Mouse (Mus musculus) olfactory bulb, adult 2 months (tissue): ENCODE data around the gene Gm12216. TPM values are rescaled to one million over a fixed set of nuclear protein-coding genes. Genes with fewer than 3 reads are reported as not detected.

ENCODE experiments used
- H3K27ac ChIP-seq: fragments of 200-500 bp; 2 replicates; pipeline ENCODE4 v1.5.1; 2012; ENCODE audit warnings: low read depth, low read length; ENCODE audit not compliant: insufficient read depth
- H3K4me1 ChIP-seq: fragments of 200-500 bp; 2 replicates; pipeline ENCODE4 v1.6.1; 2012; ENCODE audit warnings: low read length; ENCODE audit not compliant: control insufficient read depth, insufficient read depth
- H3K4me3 ChIP-seq: fragments of 200-500 bp; 2 replicates; pipeline ENCODE4 v1.5.1; 2012; ENCODE audit warnings: mild to moderate bottlenecking, low read depth, low read length, moderate library complexity; ENCODE audit not compliant: insufficient read depth
- CTCF ChIP-seq: fragments of 200-500 bp; IDR thresholded peaks from 2 replicates; pipeline ENCODE4 v1.5.1; 2012; ENCODE audit warnings: low read depth, mild to moderate bottlenecking, low read length, moderate library complexity; ENCODE audit not compliant: insufficient read depth
- POLR2A ChIP-seq: fragments of 200-500 bp; IDR thresholded peaks from 2 replicates; pipeline ENCODE4 v1.6.1; 2012; ENCODE audit warnings: mild to moderate bottlenecking, low read depth, low read length, moderate library complexity; ENCODE audit not compliant: insufficient read depth
- WGBS: fragments of 180-500 bp; shearing (Covaris S2); methylation state at CpG from one replicate; pipeline ENCODE4 v1.1.7; 2018; 5-methylcytosine and 5-hydroxymethylcytosine counted together
- polyA plus RNA-seq: library from polyadenylated mRNA; stranded (reverse); fragments of >200 nt; gene quantifications from 2 replicates; pipeline ENCODE4 v1.2.4, GENCODE M21; 2012; ENCODE audit warnings: low replicate concordance; ENCODE audit not compliant: missing spikeins, insufficient read depth, insufficient read length

The Gm12216 gene
- polyA plus RNA-seq, 1 experiment, result not detected

DNA sequence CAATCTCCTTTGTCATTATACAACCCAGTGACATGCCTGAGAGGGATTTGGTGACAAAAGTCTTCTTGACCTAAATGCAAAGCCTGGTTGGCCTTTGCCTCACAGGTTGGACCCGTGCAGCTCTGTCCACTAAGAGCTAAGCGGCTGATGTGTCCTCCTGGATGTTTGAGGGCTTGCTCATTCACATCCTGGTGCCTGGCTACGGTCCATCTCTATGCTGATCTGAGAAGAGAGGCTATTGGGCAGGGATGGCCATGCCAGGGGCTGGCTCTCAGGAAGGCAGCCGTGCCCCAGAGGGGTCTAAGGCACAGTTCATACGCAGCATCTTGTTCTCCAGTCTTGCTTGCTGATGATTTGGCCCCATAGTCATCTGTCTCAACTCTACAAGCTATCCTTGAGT, 21.3 kb downstream of the Gm12216 start:
- no peak overlapping the region for H3K4me3 ChIP-seq
- 87% methylated on average over 5 of the region's 5 CpGs for WGBS
- no peak overlapping the region for H3K27ac ChIP-seq
- no peak for TF ChIP-seq CTCF
- no peak for TF ChIP-seq POLR2A
- peaks cover 8% of the 10 kb centered on the region for H3K4me1 ChIP-seq

DNA sequence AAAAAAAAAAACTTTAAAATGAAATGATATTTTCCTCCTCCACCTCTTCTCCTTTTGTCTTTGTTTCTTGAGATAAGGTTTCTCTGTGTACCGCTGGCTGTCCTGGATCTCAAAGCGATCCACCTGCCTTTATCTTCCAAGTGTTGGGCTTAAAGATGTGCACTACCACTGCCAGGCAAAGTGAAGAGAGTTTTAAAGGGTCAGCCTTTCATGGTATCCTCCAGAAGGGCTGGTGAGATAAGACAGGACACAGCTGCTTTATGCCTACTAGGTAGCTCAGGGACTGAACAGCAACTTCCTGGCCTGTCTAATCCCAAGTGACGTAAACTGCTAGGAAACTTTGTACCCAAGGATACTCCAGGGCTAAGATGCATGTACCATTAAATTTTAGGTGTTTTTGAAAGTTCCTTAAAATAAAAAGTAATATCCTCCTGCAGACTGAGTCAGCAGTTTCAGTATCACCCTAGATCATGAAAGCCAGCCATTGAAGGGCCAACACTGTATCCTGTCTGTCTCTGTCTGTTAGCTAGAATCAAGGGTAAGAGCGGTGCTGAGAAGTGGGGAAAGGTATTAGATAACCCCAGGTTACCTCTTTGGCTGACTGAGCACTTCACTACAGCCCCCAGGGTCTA, 23.6 kb downstream of the Gm12216 start:
- H3K27ac ChIP-seq, result no peak overlapping the region
- TF ChIP-seq POLR2A, result no peak
- TF ChIP-seq CTCF, result no peak
- H3K4me3 ChIP-seq, result no peak overlapping the region
- H3K4me1 ChIP-seq, result no peaks in the 10 kb centered on the region
- 97% methylated on average over 4 of the region's 4 CpGs for WGBS

DNA sequence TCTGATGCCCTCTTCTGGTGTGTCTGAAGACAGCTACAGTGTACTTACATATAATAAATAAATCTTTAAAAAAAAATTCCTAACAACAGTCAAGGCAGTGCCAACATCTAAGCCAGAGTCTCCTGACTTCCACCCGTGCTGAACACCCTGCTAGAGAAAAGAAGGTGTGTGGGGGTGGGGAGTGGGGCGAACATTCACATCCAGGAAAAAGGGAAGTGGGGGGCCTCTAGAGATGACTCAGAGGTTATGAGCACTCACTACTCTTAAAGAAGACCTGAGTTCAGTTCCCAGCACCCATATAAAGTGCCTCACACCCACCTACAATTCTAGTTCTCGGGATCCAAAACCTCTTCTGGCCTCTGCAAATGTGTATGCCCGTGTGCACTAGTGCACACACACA, 33.6 kb downstream of the Gm12216 start:
- WGBS, result 90% methylated on average over 4 of the region's 4 CpGs
- H3K27ac ChIP-seq, result no peak overlapping the region
- no peaks in the 10 kb centered on the region for H3K4me1 ChIP-seq
- H3K4me3 ChIP-seq, result no peak overlapping the region
- no peak for TF ChIP-seq POLR2A
- no peak for TF ChIP-seq CTCF

DNA sequence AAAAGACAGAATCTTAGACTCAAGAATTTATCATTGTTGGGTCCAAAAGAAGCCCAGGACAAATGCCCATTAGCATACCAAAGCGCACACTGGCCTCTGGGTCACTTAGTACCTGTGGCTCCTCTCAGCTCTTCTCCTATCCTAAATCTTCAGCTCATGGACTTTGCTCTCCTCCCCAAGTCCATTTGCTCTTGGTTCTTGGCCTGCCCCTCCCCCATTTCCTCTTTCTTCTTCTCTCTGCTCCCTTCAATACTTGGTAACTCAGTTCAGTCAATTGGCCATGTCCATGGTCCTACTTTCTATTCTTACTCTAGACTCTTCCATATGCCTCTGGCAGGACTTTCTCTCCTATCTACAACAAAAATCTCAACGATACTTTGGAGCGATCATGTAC, 37.1 kb downstream of the Gm12216 start:
- Histone ChIP-seq H3K4me1 (no peaks in the 10 kb centered on the region), H3K4me3 (no peak overlapping the region), H3K27ac (no peak overlapping the region)
- 97% methylated on average over 3 of the region's 3 CpGs for WGBS
- no peak for TF ChIP-seq CTCF
- TF ChIP-seq POLR2A, result no peak

DNA sequence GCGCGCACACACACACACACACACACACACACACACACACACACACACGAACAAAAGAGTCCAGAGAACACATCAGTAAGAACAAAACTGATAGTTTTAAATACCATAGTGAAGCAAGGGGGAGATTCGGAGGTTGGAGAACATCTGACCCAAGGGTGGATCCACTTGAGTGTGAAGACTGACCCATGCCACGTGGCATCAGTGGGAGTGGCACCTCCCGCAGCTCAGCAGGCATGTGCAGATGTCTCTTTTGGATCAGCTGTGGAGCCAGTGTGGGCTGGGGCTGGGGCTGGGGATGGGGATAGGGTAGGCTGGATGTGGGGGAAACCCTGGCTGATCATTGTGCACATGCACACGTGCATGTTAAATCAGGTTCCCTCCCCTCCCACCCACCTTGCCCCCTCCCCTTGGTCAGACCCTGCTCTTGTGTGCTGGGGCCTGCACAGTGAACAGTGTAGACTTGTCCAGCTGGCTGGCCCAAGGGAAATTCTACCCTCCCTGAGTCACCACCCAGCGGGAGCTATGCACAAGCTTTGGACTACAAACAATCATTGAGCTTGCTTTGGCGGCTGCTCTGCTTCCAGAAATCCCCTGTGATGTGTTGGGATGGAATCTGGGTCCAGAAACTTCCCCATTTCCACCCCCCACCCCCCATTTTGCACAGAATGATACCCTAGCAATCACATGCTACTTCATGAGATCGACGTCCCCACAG, 37.7 kb downstream of the Gm12216 start:
- Histone ChIP-seq H3K4me3 (no peak overlapping the region), H3K27ac (no peak overlapping the region), H3K4me1 (no peaks in the 10 kb centered on the region)
- TF ChIP-seq CTCF (no peak), POLR2A (no peak)
- 74% methylated on average over 11 of the region's 11 CpGs for WGBS

DNA sequence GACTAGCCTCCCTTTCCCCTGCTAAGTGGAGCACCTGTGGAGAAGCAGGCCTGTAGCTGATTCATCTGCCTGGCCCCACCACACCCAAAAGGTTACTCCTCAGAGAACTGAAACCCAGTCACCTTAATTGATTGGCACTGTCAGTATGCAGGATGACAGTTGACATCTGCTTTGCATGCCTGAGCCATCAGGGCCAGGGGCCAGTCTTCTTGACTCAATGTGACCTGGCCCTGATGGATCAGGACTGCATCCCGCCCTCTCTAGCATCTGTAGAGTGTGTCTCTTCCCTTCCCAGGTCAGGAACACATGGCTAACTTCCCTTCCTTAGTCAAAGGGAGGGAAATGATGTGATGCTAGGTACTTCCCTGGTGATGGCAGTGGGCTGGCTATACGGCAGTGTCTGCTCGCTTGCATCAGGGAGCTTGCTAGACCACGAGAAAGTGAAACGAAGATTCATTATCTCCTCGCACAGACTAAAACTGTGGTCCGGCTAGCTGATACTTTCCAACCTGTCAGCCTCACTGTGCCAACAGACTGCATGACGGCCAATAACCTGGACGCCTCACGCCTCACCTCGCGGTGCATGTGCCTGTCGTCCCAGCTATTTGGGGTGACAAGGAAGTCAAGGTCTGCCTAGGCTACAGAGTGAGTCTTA, 38.4 kb downstream of the Gm12216 start:
- Histone ChIP-seq H3K4me1 (no peaks in the 10 kb centered on the region), H3K4me3 (no peak overlapping the region), H3K27ac (no peak overlapping the region)
- 96% methylated on average over 13 of the region's 13 CpGs for WGBS
- no peak for TF ChIP-seq POLR2A
- TF ChIP-seq CTCF, result no peak

DNA sequence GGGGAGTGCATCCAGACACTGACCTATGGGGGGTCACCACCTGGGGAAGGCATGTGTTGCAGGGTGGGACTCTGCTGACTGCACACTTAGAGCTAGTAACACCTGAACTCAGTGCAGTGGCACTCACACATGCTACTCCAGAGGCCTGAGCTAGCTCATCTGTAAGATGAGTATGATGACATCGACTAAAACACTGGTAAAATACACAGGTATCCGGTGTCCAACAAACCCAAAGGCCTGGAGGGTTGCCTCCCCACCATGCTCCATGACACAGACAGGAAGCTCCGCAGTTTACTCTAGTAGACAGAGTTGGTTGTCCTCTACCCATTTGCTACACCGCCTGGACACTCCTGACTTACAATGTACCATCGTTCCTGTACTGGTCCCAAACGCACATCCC, 39.5 kb downstream of the Gm12216 start:
- H3K4me1 ChIP-seq, result no peaks in the 10 kb centered on the region
- no peak for TF ChIP-seq POLR2A
- no peak for TF ChIP-seq CTCF
- no peak overlapping the region for H3K4me3 ChIP-seq
- WGBS, result 93% methylated on average over 6 of the region's 6 CpGs
- H3K27ac ChIP-seq, result no peak overlapping the region

DNA sequence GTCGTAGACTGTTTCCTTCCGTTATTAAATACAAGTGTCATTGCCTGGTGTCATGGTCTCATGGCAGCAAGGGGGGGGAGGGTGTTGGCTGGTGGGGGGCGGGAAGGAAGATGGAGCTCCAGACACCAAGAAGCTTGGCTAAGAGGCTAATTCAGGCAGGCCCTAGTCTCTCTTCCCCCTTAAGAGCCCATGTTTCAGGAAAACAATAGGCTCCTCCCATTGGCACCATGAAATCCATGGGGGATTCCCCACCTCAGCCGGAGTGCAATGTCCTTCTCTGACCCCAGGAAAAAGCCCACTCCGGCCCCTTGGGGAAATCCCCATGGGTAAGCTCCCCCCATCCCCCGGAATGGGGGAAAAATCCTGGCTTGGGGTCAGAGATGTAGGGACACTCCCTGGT, 40.3 kb downstream of the Gm12216 start:
- no peak overlapping the region for H3K4me3 ChIP-seq
- 67% methylated on average over 6 of the region's 6 CpGs for WGBS
- H3K4me1 ChIP-seq, result no peaks in the 10 kb centered on the region
- no peak overlapping the region for H3K27ac ChIP-seq
- no peak for TF ChIP-seq POLR2A
- no peak for TF ChIP-seq CTCF

DNA sequence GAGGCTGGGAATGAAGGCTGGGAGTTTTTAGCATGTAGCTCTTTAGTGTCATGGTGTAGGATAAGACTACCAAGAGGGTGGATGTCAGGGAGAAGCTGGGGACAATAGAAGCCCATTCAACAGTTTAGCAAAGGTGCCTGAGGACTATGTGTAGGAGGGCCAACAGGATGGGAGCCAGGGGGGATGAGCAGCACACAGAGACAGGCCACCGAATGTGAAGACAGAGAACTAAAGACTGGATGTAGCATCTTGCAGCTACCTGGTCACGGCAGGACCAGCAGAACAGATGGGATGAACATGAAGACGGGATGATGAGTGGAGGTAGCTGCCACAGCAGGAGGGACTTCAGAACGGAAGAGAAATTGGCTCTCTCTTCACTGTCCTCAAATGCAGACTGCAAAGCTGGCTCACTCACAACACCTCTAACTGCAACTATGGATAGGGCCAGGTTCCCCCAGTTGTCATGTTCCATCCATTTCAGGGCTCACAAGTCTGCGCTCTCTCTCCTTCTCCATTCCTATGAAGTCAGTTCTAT, 42.1 kb downstream of the Gm12216 start:
- no peak for TF ChIP-seq CTCF
- no peak for TF ChIP-seq POLR2A
- Histone ChIP-seq H3K4me1 (no peaks in the 10 kb centered on the region), H3K27ac (no peak overlapping the region), H3K4me3 (no peak overlapping the region)
- 94% methylated on average over 5 of the region's 5 CpGs for WGBS
